In the genomic region with DNA sequence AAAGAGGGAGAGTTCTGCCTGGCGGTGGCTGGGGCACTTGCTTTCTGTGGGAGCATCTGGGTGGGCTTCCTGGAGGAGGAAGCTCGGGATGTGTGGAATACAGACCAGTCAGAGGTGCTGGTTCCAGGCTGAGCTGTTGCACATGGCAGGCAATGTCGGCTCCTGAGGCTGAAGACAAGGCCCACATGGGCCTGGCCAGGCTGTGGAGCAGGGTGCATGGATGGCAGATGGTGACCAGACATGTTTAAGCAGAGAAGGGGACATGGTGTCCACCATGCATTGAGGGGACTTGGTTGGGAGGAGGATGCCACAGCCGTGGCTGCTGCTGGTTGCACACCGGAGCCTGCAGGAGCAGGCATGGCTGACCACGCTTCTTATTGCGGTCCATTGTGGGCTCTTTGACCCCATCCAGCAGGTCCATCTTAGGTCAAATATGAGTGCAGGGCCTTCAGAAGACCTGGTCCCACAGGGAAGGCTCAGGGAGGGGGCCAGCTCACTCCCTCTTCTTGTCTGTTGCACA, we compare ENCODE assay signal across 28 mouse cellular contexts.
DNase-seq lines count a peak whose midpoint lies in the region; ATAC-seq lines count a peak whose summit lies in the region.
"Had no signal": no experiment of that assay in that cellular context is flagged by ENCODE, and none has a peak within 500 bp of the region (broad histone marks: within the 10 kb centered on the region; RNA-seq: fewer than 3 reads in every experiment).

No protein-coding gene starts in this region.

- peak overlapping the region; percentile 89 for H3K4me3 ChIP-seq in megakaryocyte, embryonic 14.5 days (replicated peaks)
- no peak overlapping the region for H3K4me3 ChIP-seq in macrophage (ENCODE audit: inconsistent target)
- H3K4me3 ChIP-seq: embryonic facial prominence, embryonic 13.5 days; erythroblast, embryonic 14.5 days; forebrain, embryonic 12.5 days; heart, embryonic 13.5 days; hindbrain, embryonic 15.5 days; intestine, embryonic 15.5 days; layer of hippocampus, adult 2 months; limb, embryonic 15.5 days; midbrain, embryonic 12.5 days had no signal

- 95% methylated on average over 7 of the region's 7 CpGs for WGBS in macrophage (ENCODE audit: missing documents)

- intact Hi-C loops in left cerebral cortex, postnatal 36 days (cut with DNase I), result no loop called here

- 0 out of 2 replicates have a peak, but pooled peaks cover 6% of the 10 kb centered on the region for H3K9me3 ChIP-seq in megakaryocyte, embryonic 14.5 days
- H3K9me3 ChIP-seq: embryonic facial prominence, embryonic 13.5 days; forebrain, embryonic 12.5 days; heart, embryonic 13.5 days; hindbrain, embryonic 15.5 days; intestine, embryonic 15.5 days; limb, embryonic 15.5 days; midbrain, embryonic 12.5 days had no signal

- H3K4me1 ChIP-seq in megakaryocyte, embryonic 14.5 days, result peaks cover 90% of the 10 kb centered on the region
- H3K4me1 ChIP-seq: midbrain, embryonic 12.5 days had no signal

- H3K27me3 ChIP-seq in megakaryocyte, embryonic 14.5 days (replicated peaks), result no peaks in the 10 kb centered on the region
- H3K27me3 ChIP-seq: embryonic facial prominence, embryonic 13.5 days; forebrain, embryonic 12.5 days; heart, embryonic 13.5 days; hindbrain, embryonic 15.5 days; intestine, embryonic 15.5 days; limb, embryonic 15.5 days; midbrain, embryonic 12.5 days had no signal

- peak; percentile 92 for DNase-seq in heart, adult 11 months
- no peak for DNase-seq in heart, adult 8-10 months (ENCODE audit: low spot score)
- DNase-seq in urinary bladder, postnatal 4 days (ENCODE audit: low spot score in 2 of 2), result no peak
- DNase-seq in left cerebral cortex, postnatal 36 days (ENCODE audit: low spot score in 2 of 2), result no peak
- DNase-seq: adrenal gland, postnatal 25 days; cerebellum, adult 18-20 months; cerebellum, postnatal 10 days; forebrain, postnatal 0 days; gastrocnemius, postnatal 10 days; heart, postnatal 10 days; kidney, adult 2 months; kidney, postnatal 36 days; left cerebral cortex, postnatal 4 days; lung, embryonic 14.5 days; lung, postnatal 14 days; thymus, postnatal 4 days had no signal

- H3K36me3 ChIP-seq in megakaryocyte, embryonic 14.5 days (replicated peaks; ENCODE audit: low read length), result peaks cover 6% of the 10 kb centered on the region
- H3K36me3 ChIP-seq in macrophage (ENCODE audit: inconsistent target), result no peaks in the 10 kb centered on the region
- H3K36me3 ChIP-seq: embryonic facial prominence, embryonic 13.5 days; forebrain, embryonic 12.5 days; heart, embryonic 13.5 days; hindbrain, embryonic 15.5 days; intestine, embryonic 15.5 days; limb, embryonic 15.5 days; midbrain, embryonic 12.5 days had no signal

- H3K79me2 ChIP-seq in macrophage (ENCODE audit: inconsistent target), result no peaks in the 10 kb centered on the region

- peak overlapping the region; percentile 75 for H3K27ac ChIP-seq in macrophage
- H3K27ac ChIP-seq: forebrain, embryonic 12.5 days; hindbrain, embryonic 15.5 days; limb, embryonic 15.5 days; midbrain, embryonic 12.5 days had no signal

- ATAC-seq in megakaryocyte, adult 5-6 weeks (ENCODE audit: poor library complexity, severe bottlenecking), result no peak
- ATAC-seq: forebrain, postnatal 0 days; intestine, embryonic 15.5 days had no signal
